Comparison of ENCODE assay signal across 7 mouse cellular contexts in genomic region chr14:21984757-21985425, GRCm38 (mm10). TPM values are rescaled to one million over a fixed set of nuclear protein-coding genes. Genes with fewer than 3 reads are reported as not detected.
A peak's percentile ranks its signal among the peaks of the same experiment; 100 is the strongest.
DNase-seq lines count a peak whose midpoint lies in the region; ATAC-seq and TF ChIP-seq lines count a peak whose summit lies in the region.

No protein-coding gene starts in this region.

- peak overlapping the region; percentile 60 for H3K4me3 ChIP-seq in bone marrow macrophage, adult 2 months (ENCODE audit: insufficient read depth, low read length)
- H3K4me3 ChIP-seq in kidney, adult 2 months (ENCODE audit: insufficient read depth, low read depth, low read length), result peak overlapping the region; percentile 85
- H3K4me3 ChIP-seq in lung, embryonic 14.5 days (ENCODE audit: low read depth, low read length), result peak overlapping the region; percentile 93
- no peak overlapping the region; the same call in 1 of the 2 replicates for H3K4me3 ChIP-seq in layer of hippocampus, adult 2 months

- peaks cover 16% of the 10 kb centered on the region for H3K36me3 ChIP-seq in kidney, adult 2 months (ENCODE audit: control insufficient read depth, insufficient read depth, low read length)
- H3K36me3 ChIP-seq in lung, embryonic 14.5 days (ENCODE audit: insufficient read depth), result peaks cover 41% of the 10 kb centered on the region

- no peaks in the 10 kb centered on the region for H3K9me3 ChIP-seq in lung, embryonic 14.5 days (ENCODE audit: low read depth, low read length)

- H3K27me3 ChIP-seq in kidney, adult 2 months (replicated peaks; ENCODE audit: control insufficient read depth, insufficient read depth, low read length), result no peaks in the 10 kb centered on the region
- no peaks in the 10 kb centered on the region for H3K27me3 ChIP-seq in lung, embryonic 14.5 days (ENCODE audit: insufficient read depth, low read length)

- intact Hi-C loops in gastrocnemius, postnatal 36 days (cut with DNase I), result loop anchor here (5.0 to 10.0 kb wide), 3 partner anchors 797 to 1420 kb away; no protein-coding TSS in a partner anchor

- H3K9ac ChIP-seq in lung, embryonic 14.5 days, result peak overlapping the region; percentile 98

- TF ChIP-seq CTCF in bone marrow macrophage, adult 2 months (IDR thresholded peaks at IDR 0.05; ENCODE audit: low read depth, low read length), result no peak
- TF ChIP-seq CTCF in kidney, adult 2 months (conservative IDR thresholded peaks at IDR 0.05; ENCODE audit: insufficient read depth, insufficient read length, low read depth, low read length), result no peak
- no peak for TF ChIP-seq CTCF in lung, embryonic 14.5 days (IDR thresholded peaks at IDR 0.05; ENCODE audit: low read depth)
- TF ChIP-seq CTCF in layer of hippocampus, adult 2 months (conservative IDR thresholded peaks at IDR 0.05), result no peak

- peak overlapping the region; percentile 83 for H3K4me2 ChIP-seq in lung, embryonic 14.5 days

- peak; percentile 67 for DNase-seq in ZHBTc4 (ENCODE audit: low read depth, low spot score)
- peak; percentile 28 to 58 for DNase-seq in gastrocnemius, postnatal 36 days
- peak; percentile 83 for DNase-seq in kidney, adult 2 months
- peak; percentile 67 for DNase-seq in lung, embryonic 14.5 days
- peak; percentile 56 for DNase-seq in retina, postnatal 1 day
- DNase-seq in layer of hippocampus, adult 2 months (ENCODE audit: low spot score in 2 of 2), result no peak

- no peak for TF ChIP-seq POLR2A in bone marrow macrophage, adult 2 months (IDR thresholded peaks at IDR 0.05; ENCODE audit: borderline replicate concordance, low read depth, low read length)
- peak; percentile 34 for TF ChIP-seq POLR2A in kidney, adult 2 months (IDR thresholded peaks at IDR 0.05; ENCODE audit: low read depth, low read length)

- peaks cover 15% of the 10 kb centered on the region for H3K4me1 ChIP-seq in bone marrow macrophage, adult 2 months (ENCODE audit: control insufficient read depth, insufficient read depth, low read length)
- H3K4me1 ChIP-seq in kidney, adult 2 months (ENCODE audit: control insufficient read depth, insufficient read depth, low read length), result no peaks in the 10 kb centered on the region
- peaks cover 5% of the 10 kb centered on the region; the same call in 1 of the 2 replicates for H3K4me1 ChIP-seq in lung, embryonic 14.5 days (ENCODE audit: insufficient read depth)

- WGBS in kidney, adult 2 months, result 10% methylated on average over 49 of the region's 49 CpGs
- WGBS in lung, embryonic 14.5 days, result under 1% methylated on average over 49 of the region's 49 CpGs

- no peak overlapping the region for H3K27ac ChIP-seq in bone marrow macrophage, adult 2 months (ENCODE audit: insufficient read depth, low read depth, low read length)
- H3K27ac ChIP-seq in kidney, adult 2 months (ENCODE audit: insufficient read depth, low read depth, low read length), result peak overlapping the region; percentile 92
- H3K27ac ChIP-seq in lung, embryonic 14.5 days (ENCODE audit: low read depth), result peak overlapping the region; percentile 100
- H3K27ac ChIP-seq in layer of hippocampus, adult 2 months, result no peak overlapping the region

- ATAC-seq in lung, embryonic 14.5 days (ENCODE audit: insufficient read depth), result no peak

RNA-seq across cellular contexts. Expression of gene Zfp503, which starts 4.5 kb away (rescaled TPM):
- 0.76 and 1.0 TPM in 2 replicates for polyA plus RNA-seq in bone marrow macrophage, adult 2 months (2012; ENCODE audit: insufficient read depth, insufficient read length, missing spikeins)
- total RNA-seq in gastrocnemius, postnatal 36 days (2021), result 10 to 100 TPM in 1 of 2 experiments, 1 to 10 TPM in 1; 6.5 to 18.3 TPM
- 56.9 and 85.8 TPM in 2 replicates for polyA plus RNA-seq in kidney, adult 2 months (2012; rRNA removed)
- polyA plus RNA-seq in lung, embryonic 14.5 days (2014; fragmentation: Nextera tagmentation; extraction: Ambion mirVana), result 20.4 and 22.0 TPM in 2 replicates
- 1 to 10 TPM; 2.2 to 2.5 TPM for total RNA-seq in layer of hippocampus, adult 2 months (2021)

RNA-seq across cellular contexts. Expression of gene Lrmda, which starts 34.6 kb away (rescaled TPM):
- polyA plus RNA-seq in bone marrow macrophage, adult 2 months (2012; ENCODE audit: insufficient read depth, insufficient read length, missing spikeins), result 18.3 and 20.1 TPM in 2 replicates
- 1 to 10 TPM; 1.7 to 2.8 TPM for total RNA-seq in gastrocnemius, postnatal 36 days (2021)
- 3.3 TPM in 2 replicates for polyA plus RNA-seq in kidney, adult 2 months (2012; rRNA removed)
- 0.35 and 1.1 TPM in 2 replicates for polyA plus RNA-seq in lung, embryonic 14.5 days (2014; fragmentation: Nextera tagmentation; extraction: Ambion mirVana)
- 1 to 10 TPM in 1 of 2 experiments, under 1 TPM in 1; 0.87 to 1.5 TPM for total RNA-seq in layer of hippocampus, adult 2 months (2021)

Comparison
In these comparisons a context has a peak if more than half of its experiments do, and no peak if none do; other contexts are left out.
1. DNase-seq: peak in ZHBTc4 (single experiment), gastrocnemius, postnatal 36 days (2 of 2), kidney, adult 2 months (single experiment), lung, embryonic 14.5 days (single experiment) and retina, postnatal 1 day (single experiment); none in layer of hippocampus, adult 2 months (0 of 2).
2. H3K27ac ChIP-seq: peak in kidney, adult 2 months (single experiment) and lung, embryonic 14.5 days (single experiment); none in bone marrow macrophage, adult 2 months (single experiment) and layer of hippocampus, adult 2 months (single experiment).
3. RNA of gene Zfp503, which starts 4.5 kb away (polyA plus RNA-seq): 56.9 to 85.8 TPM in kidney, adult 2 months and 20.4 to 22.0 TPM in lung, embryonic 14.5 days; 0.76 to 1.0 TPM in bone marrow macrophage, adult 2 months; every median in the first group is over 10 times any median in the second.